Mouse (Mus musculus) spleen, adult 2 months (tissue): Measurements from ENCODE around the gene Gm826. TPM values are rescaled to one million over a fixed set of nuclear protein-coding genes. Genes with fewer than 3 reads are reported as not detected.

ENCODE experiments used
- DNase-seq, 2 experiments: peaks; one replicate each; pipeline versions ENCODE4 v3.0.0 to v3.0.0-alpha.2; 2012 to 2021; ENCODE audit warnings: low spot score in 2 of 2, low read depth in 1 of 2
- H3K27ac ChIP-seq: fragments of 200-500 bp; 2 replicates; pipeline ENCODE4 v1.5.1; 2012; ENCODE audit warnings: low read length, inconsistent platforms; ENCODE audit not compliant: insufficient read depth
- H3K27me3 ChIP-seq: fragments of 200-500 bp; 2 replicates; pipeline ENCODE4 v1.6.1; 2012; ENCODE audit warnings: mild to moderate bottlenecking, moderate library complexity, low read length, inconsistent platforms; ENCODE audit not compliant: control insufficient read depth, insufficient read depth
- H3K36me3 ChIP-seq: fragments of 200-500 bp; 2 replicates; pipeline ENCODE4 v1.6.1; 2012; ENCODE audit warnings: mild to moderate bottlenecking, low read length, inconsistent platforms; ENCODE audit not compliant: control insufficient read depth, insufficient read depth
- H3K4me1 ChIP-seq: fragments of 200-500 bp; 2 replicates; pipeline ENCODE4 v1.6.1; 2011; ENCODE audit warnings: inconsistent platforms; ENCODE audit not compliant: control insufficient read depth, insufficient read depth, insufficient read length
- H3K4me3 ChIP-seq: fragments of 200-500 bp; 2 replicates; pipeline ENCODE4 v1.5.1; 2011; ENCODE audit warnings: mild to moderate bottlenecking, inconsistent platforms; ENCODE audit not compliant: insufficient read depth, insufficient read length; ENCODE audit errors: extremely low read depth
- CTCF ChIP-seq: fragments of 200-500 bp; IDR thresholded peaks from 2 replicates; pipeline ENCODE4 v1.5.1; 2011; ENCODE audit warnings: mild to moderate bottlenecking, inconsistent platforms; ENCODE audit not compliant: insufficient read depth, insufficient read length, insufficient replicate concordance; ENCODE audit errors: extremely low read depth
- POLR2A ChIP-seq: fragments of 200-500 bp; IDR thresholded peaks from 2 replicates; pipeline ENCODE4 v1.6.1; 2011; ENCODE audit warnings: low read depth, low read length, inconsistent platforms
- WGBS: fragments of 180-500 bp; shearing (Covaris S2); methylation state at CpG from one replicate; pipeline ENCODE4 v1.1.7; 2018; 5-methylcytosine and 5-hydroxymethylcytosine counted together
- polyA plus RNA-seq: library from polyadenylated mRNA; depleted of rRNA; stranded (reverse); fragments of >200 nt; gene quantifications from 2 replicates; pipeline ENCODE4 v1.2.3, GENCODE M21; 2012; rRNA removed

Gm826 gene
- polyA plus RNA-seq: 0.23 and 0.34 TPM in 2 replicates

DNA sequence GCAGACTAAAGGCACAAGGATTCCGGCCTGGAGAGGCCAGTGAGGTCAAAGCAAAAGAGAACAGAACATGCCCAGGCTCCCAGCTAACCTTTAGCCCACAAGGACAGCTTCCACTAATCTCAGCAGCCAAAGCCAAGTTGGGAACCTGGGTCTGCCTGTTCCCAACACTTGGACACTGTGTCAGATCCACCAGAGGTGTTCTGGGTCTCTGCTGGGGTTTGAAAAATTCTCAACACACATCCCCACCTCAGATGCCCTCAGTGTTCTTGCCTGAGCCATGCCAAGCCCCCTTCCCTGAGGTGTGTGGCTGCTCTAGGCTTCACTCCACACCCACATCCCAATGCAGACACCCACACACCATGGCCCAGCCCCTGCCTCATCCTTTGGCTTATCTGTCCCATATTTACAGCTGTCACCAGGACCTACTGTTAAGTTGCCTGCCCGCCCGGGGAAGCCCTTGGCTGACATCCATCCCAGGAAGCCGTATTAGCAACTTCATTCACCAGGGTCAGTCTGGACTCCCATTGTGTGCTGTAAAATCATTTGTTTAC is at the start of gene Gm826:
Gene Gm826 (minus strand): TSS at position 52 of the 551 bp plus-strand sequence.
- WGBS: 86% methylated on average over 4 of the region's 4 CpGs

DNA sequence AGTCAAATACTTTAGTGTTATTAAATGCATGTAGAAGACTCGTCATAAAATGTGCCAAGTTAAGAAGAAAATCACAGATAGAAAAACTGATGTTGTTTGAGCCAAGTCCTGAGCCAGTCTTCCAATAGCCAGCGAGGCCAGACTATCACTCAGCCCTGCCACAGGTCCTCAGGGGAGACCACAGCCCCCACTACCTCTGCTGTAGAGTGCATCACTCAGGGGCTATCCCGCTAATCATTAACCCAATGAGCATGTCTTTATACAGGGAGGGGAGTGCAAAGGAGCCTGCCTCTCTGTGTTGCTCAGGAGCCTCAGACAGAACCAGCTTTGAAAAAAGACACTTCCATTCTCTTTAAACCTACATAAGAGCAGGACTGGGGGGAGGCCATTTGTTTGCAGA is 49.5 kb upstream of the Gm826 start:
- TF ChIP-seq POLR2A (no peak), CTCF (no peak)
- no peak for DNase-seq
- H3K27me3 ChIP-seq: no peaks in the 10 kb centered on the region
- no peaks in the 10 kb centered on the region for H3K4me1 ChIP-seq
- WGBS: 78% methylated on average over 3 of the region's 3 CpGs
- H3K27ac ChIP-seq: no peak overlapping the region
- H3K4me3 ChIP-seq: no peak overlapping the region
- no peaks in the 10 kb centered on the region for H3K36me3 ChIP-seq

More for the DNA sequence above, at the start of gene Gm826:
- Histone ChIP-seq H3K27ac (no peak within 1 kb of the TSS), H3K27me3 (no peaks in the 10 kb centered on the region), H3K4me1 (no peaks in the 10 kb centered on the region), H3K4me3 (no peak within 1 kb of the TSS), H3K36me3 (no peaks in the 10 kb centered on the region)
- no peak for DNase-seq
- no peak for TF ChIP-seq CTCF
- TF ChIP-seq POLR2A: no peak

DNA sequence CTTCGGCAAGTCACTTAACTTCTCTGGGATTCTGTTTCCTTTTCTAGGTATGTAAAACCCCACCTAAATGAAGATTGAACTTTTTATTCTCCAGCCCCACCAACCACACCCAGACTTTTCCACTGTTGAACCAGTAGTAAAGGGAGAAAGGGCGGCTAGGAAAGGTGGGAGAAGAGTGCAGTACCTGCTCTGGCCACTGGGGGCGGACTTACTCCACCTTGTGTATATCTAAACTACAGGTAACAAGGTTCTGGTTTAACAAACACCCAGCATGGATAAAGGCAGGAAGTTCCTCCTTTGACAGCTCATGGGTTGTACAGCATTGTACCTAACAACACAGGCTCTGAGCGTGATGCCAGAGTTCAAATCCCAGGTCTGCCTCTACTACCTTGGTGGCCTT is 44.3 kb upstream of the Gm826 start:
- peak; percentile 51; the same call in 1 of the 2 replicates for TF ChIP-seq CTCF
- TF ChIP-seq POLR2A: no peak
- H3K27me3 ChIP-seq: no peaks in the 10 kb centered on the region
- DNase-seq: peak in 1 of 2 experiments; percentile 27
- no peaks in the 10 kb centered on the region for H3K4me1 ChIP-seq
- H3K27ac ChIP-seq: no peak overlapping the region
- no peaks in the 10 kb centered on the region for H3K36me3 ChIP-seq
- H3K4me3 ChIP-seq: no peak overlapping the region
- 47% methylated on average over 4 of the region's 4 CpGs for whole genome bisulfite sequencing

DNA sequence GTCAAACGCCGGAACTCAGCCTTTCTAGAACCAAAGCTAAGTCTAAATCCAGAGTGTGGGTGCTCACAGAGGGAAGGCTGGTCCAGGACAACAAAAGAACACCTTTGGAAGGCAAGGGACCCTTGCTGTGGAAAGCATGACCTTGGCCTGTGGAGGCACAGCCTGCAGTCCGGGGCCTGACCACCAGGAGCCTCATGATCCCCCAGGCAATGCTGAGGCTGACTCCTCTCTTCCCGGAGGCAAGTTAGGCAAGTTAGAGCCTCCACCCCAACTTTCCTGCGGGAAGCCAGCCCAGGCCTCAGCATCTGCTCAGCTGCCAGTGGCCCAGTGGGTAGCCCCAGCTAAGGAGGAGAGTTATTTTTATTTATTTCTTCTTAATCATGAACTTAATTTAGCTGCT is 42.3 kb upstream of the Gm826 start:
- Histone ChIP-seq H3K27me3 (no peaks in the 10 kb centered on the region), H3K36me3 (no peaks in the 10 kb centered on the region), H3K4me3 (no peak overlapping the region), H3K27ac (no peak overlapping the region), H3K4me1 (no peaks in the 10 kb centered on the region)
- TF ChIP-seq POLR2A: no peak
- no peak for TF ChIP-seq CTCF
- 50% methylated on average over 5 of the region's 5 CpGs for WGBS
- DNase-seq: no peak

DNA sequence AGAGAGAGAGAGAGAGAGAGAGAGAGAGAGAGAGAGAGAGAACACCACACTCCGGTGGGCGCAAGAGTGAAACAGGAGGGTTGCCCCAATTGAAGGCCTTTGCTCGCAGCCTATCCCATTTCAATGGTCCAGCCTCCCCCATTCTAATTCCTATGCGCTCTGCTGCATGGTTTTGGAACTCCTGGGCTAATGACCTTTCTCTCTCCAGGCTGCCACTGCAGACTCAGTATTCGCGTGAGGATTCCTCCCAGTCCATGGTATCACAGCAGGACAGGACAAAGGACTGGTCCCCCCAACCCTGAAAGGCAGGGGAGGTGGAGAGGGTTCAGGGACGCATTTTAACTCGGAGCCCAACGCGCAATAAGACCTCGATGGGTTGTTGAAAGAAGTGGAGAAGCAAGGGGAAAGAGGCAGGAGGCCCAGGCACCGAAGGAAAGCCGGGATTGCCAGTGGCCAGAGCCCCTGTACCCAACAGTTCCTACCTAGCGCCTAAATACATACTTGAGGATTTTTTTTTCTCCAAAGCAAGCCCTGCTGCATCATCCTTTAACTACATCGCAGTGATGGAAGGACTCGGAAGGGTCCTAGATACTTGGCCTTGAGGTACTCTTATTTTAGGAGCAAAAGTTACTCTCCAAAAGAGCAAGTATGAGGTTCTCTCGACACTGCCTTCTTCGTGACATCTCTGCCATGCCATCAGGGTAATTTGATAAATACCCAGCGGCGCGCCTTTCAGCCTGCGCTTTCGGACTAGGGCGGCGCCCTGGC is 35.9 kb upstream of the Gm826 start:
- TF ChIP-seq CTCF: no peak
- no peak for TF ChIP-seq POLR2A
- Histone ChIP-seq H3K4me3 (no peak overlapping the region), H3K4me1 (peaks cover 6% of the 10 kb centered on the region; the same call in 1 of the 2 replicates), H3K27ac (no peak overlapping the region), H3K36me3 (no peaks in the 10 kb centered on the region), H3K27me3 (peaks cover 19% of the 10 kb centered on the region)
- 17% methylated on average over 25 of the region's 25 CpGs for WGBS
- DNase-seq: no peak

DNA sequence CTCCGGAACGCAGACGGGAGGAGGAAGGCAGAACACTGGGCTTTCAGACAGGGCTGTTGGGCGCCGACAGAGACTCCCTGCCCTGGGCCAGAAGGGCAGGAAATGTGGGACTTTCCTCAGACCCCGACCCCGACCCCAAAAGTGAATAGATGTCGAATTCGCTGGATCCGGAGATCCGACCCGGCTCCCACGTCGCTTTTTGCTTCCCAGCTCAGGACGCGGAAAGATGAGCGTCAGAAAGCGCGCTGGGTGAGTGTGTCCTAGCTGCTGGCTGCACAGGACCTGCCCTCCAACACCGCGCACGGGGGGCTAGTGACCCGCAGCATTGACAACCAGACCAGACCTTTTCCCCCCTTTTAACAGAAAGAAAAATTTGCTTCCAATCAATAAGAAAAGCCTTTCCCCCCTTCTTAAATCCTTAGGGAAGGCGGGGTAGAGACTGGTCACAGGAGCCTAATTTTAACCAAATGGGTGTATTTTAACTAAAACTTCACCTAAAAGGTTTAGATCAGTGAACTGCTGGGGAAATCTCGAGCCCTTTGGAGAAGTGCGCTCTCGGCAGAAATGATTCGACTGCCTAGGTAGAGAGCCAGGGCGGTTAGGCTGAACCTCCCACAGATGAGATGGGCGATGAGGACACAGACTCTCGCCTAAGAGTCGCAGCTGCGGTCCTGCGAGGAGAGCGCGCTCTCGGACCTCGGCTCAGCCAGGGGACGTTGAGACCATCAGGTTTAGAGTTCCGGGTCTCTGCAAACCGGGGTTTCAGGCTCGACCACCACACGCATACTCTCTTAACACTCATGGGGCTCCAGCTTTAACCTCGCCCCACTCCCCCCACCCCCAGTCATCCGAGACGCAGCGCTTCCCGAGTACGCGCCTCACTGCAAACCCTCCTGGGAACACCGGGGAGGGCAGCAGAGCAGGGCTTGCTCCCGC is 34.7 kb upstream of the Gm826 start:
- no peaks in the 10 kb centered on the region for H3K36me3 ChIP-seq
- H3K27me3 ChIP-seq: peaks cover 19% of the 10 kb centered on the region
- TF ChIP-seq CTCF: no peak
- TF ChIP-seq POLR2A: no peak
- 5% methylated on average over 52 of the region's 52 CpGs for WGBS
- DNase-seq: no peak
- no peak overlapping the region; the same call in 1 of the 2 replicates for H3K4me3 ChIP-seq
- H3K4me1 ChIP-seq: peaks cover 6% of the 10 kb centered on the region; the same call in 1 of the 2 replicates
- no peak overlapping the region for H3K27ac ChIP-seq
